Mouse (Mus musculus) mammary gland, adult 2 months (tissue): ENCODE results near the gene Polr3f. TPM values are rescaled to one million over a fixed set of nuclear protein-coding genes. Genes with fewer than 3 reads are reported as not detected.

Experiments used
- polyA plus RNA-seq: library from polyadenylated mRNA; depleted of rRNA; stranded (reverse); fragments of >200 nt; gene quantifications from 2 replicates; pipeline ENCODE4 v1.2.3, GENCODE M21; 2012; ENCODE audit warnings: low replicate concordance; rRNA removed

The Polr3f gene
- polyA plus RNA-seq, result 3.8 and 7.9 TPM in 2 replicates

DNA sequence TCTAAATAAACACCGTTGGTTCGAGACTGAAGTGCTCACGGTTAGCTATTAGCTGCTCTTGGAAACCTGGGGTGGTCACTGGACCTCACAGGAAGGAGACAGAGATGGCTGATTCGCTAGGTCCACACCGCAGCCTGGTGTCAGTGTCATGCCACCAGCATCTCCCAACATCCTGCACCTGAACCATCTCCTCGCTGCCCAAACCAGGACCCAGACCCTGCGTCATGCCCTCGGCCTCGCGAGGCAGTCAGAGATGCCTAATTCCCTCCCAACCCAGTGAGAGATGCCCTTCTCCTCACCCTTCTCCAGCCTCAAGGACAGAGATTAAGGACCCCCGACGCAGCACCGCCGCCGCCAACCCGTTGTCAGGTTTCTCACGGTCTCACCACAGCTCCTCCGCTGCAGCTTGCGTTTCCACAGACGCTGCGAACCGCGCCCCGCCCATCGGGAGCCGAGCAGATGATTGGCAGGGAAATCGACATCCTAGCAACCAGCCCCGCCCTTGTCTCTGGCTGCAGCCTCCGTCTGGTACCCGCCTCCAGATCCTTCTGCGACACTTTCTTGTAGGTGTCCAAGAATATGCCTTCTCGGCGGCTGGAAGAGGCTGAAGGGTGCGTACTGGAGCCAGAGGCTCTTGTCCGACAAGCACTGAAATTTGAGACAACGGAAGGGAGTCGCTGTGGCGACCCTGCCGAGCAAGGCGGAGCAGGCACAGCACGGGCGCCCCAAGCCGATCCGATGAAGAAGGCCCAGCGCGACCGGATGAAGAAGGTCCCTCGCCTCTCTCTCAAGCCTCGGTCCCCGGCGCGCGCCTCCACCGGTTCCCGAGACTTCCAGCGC is at the start of gene Polr3f, which contains the start of gene Dzank1:
TSS of gene Polr3f (plus strand) at position 738 of the 840 bp plus-strand sequence.
TSS of gene Dzank1 (minus strand) at position 434 of the 840 bp plus-strand sequence.

DNA sequence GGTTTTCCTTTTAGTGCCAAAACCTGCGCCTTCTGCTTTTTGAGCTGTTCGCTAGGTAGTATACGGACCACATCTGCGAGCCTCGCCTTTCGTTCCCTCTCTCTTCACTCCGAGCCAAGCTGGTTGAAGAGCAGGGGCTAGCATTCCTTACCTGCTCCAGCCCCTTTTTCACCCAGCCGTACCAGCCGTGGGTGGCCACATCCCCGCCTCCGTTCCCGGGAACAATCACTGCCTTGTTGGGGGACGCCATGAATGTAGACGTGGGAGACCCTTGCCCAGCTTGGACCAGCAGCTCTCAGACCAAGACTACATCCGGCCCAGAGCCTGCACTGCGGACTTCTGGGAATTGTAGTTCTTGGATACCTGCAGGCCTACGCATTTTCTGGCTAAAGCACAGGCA is 23.0 kb downstream of the Polr3f start, which contains the start of gene Rbbp9:
TSS of gene Rbbp9 (minus strand) at position 341 of the 400 bp plus-strand sequence.

DNA sequence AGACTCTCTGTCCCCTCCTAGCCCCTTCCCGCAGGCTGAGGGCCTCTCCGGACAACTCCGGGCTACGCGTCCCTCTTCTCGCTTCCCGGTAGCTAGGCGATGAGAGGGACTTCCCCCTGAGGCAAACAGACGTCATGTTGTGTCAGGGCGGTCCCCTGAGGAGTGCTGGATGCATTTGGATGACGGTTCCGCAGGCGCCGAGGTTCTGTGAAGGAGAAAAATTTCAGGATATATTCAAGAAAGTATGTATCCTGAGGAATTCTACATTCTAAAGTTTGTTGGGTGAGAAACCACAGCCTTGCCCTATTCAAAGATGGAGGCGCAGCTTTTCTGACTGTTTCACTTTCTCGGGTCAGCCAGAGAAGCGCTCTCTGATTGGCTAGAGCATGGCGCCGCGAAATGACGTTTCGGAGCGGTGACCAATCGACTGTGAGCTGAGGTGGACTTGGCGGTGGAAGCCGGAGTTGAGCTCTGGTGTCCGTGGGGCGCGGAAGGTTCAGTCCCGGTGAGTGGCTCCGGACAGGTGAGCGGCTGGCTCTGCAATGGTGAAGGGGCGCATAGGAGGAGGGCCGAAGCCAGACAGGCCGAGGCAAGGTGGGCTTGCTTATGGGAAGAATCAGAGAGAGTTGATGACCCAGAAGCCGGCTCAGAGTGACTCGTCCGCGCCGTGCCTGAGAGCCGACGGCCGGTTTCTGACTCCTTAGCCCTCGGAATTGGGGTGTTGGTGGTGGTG is 28.5 kb downstream of the Polr3f start, which contains the start of gene Sec23b:
TSS of gene Sec23b (plus strand) at position 410 of the 733 bp plus-strand sequence.

Other genes starting within 250 kb of the Polr3f start
- 1.0 and 1.4 TPM in 2 replicates for gene Ovol2, start 195.6 kb upstream of the Polr3f start, polyA plus RNA-seq
- gene Kat14, start 158.7 kb upstream of the Polr3f start, polyA plus RNA-seq, result 18.7 and 31.5 TPM in 2 replicates
- not detected in 2 replicates for gene Pet117, start 158.7 kb upstream of the Polr3f start, polyA plus RNA-seq
- gene Dzank1, start 304 bp upstream of the Polr3f start, polyA plus RNA-seq, result 0.26 and 0.65 TPM in 2 replicates
- 6.4 and 13.8 TPM in 2 replicates for gene Rbbp9, start 23.2 kb downstream of the Polr3f start, polyA plus RNA-seq
- 26.5 and 44.2 TPM in 2 replicates for gene Sec23b, start 28.5 kb downstream of the Polr3f start, polyA plus RNA-seq
- 0.69 and 8.1 TPM in 2 replicates for gene Smim26, start 66.3 kb downstream of the Polr3f start, polyA plus RNA-seq
- gene Dtd1, start 72.2 kb downstream of the Polr3f start, polyA plus RNA-seq, result 7.1 and 14.4 TPM in 2 replicates